Mouse (Mus musculus) small intestine, adult 2 months (tissue): ENCODE results near the gene Tescl.

Experiments
- CTCF ChIP-seq: fragments of 200-500 bp; IDR thresholded peaks from 2 replicates; pipeline ENCODE4 v1.5.1; 2012; ENCODE audit warnings: low read depth, mild to moderate bottlenecking, control low read depth, inconsistent platforms, low read length, moderate library complexity, mixed read lengths; ENCODE audit not compliant: insufficient replicate concordance, insufficient read length; ENCODE audit errors: extremely low read depth
- POLR2A ChIP-seq: fragments of 200-500 bp; IDR thresholded peaks from 2 replicates; pipeline ENCODE4 v1.6.1; 2012; ENCODE audit warnings: low read depth, mild to moderate bottlenecking, control low read depth, inconsistent platforms, low read length, moderate library complexity

- no peak for TF ChIP-seq CTCF
- no peak for TF ChIP-seq POLR2A
These were observed at the start of gene Tescl for GRCm38 (mm10) chr7:24333304-24333986.
